Mouse (Mus musculus): ENCODE data around the gene Spdye4c.

The Spdye4c gene

GRCm38 (mm10) chr2:128601534-128601933, 10.5 kb downstream of the Spdye4c start:
- no peak for DNase-seq (ENCODE audit: low spot score in 2 of 2)

DNA sequence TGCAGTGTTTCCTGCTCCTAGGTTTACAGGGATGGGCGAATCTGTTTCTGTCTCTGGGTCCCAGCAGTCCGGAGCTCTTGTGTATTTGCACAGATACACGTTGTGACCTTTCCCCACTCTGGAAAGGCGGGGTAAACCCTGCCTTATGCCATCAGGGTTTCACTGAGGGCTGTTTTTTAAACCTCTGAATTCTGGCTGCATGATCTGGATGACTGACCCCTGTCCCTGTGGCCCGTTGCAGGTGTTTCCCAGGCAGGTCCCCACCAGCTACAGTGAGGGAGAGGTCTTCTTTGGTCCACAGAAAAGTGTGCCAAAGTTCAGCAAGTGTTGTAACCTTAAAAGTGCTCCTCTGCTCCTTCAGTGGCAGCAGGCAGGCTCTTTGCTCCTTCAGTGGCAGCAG, 18.3 kb downstream of the Spdye4c start:
- DNase-seq (ENCODE audit: low spot score in 2 of 2) = no peak

DNA sequence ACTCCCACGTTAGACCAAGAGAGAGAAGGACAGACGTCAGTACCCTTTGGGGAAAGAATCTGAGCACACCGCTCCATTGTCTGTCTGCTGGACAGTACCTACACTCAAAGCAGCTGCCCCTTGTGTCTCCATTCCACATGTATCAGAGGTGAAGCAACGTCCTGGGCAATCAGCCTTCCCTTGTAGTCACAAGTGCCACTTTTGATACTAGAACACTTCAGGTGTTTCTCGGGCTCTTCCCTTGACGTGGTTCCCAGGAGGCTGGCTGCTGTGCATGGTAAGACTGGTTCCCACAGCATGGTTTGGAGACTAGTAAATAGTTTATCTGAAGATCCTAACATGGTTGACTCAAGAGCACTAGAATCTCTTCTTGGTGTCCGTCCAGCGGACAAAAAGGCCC, 20.2 kb downstream of the Spdye4c start:
- no peak for DNase-seq (ENCODE audit: low spot score in 2 of 2)

- no peak for DNase-seq (ENCODE audit: low spot score in 2 of 2)
Observed at GRCm38 (mm10) chr2:128612275-128612674, 21.3 kb downstream of the Spdye4c start.

- no peak for DNase-seq (ENCODE audit: low spot score in 2 of 2)
Observed at GRCm38 (mm10) chr2:128613365-128613764, 22.4 kb downstream of the Spdye4c start.

DNA sequence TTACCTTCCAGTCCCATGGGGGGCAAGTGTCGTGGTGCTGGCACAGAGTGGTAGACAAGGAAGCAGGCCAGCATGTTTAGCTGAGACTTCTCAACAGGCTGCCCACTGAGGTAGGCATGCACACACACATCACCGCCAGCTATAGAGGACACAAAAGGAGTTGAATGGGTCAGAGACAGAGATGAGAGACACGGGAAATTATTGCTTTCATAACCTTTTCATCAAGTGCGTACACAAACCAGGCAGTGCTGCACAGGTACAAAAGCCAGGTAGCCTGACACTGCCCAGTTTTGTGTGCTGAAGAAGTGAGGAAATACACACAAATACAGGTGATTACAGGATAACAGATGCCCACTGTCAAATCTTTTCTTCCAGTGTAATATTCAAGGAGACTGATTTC, 24.4 kb downstream of the Spdye4c start:
- no peak for DNase-seq (ENCODE audit: low spot score in 2 of 2)

GRCm38 (mm10) chr2:128620578-128620977, 29.6 kb downstream of the Spdye4c start:
- no peak for DNase-seq (ENCODE audit: low spot score in 2 of 2)

Measured in urinary bladder, postnatal 36 days (tissue).